Mouse (Mus musculus) intestine, embryonic 16.5 days (tissue): Measurements from ENCODE around the gene Fam53b. TPM values are rescaled to one million over a fixed set of nuclear protein-coding genes. Genes with fewer than 3 reads are reported as not detected.
A peak's percentile ranks its signal among the peaks of the same experiment; 100 is the strongest.

ENCODE experiments used
- ATAC-seq: fragments of 200-750 bp; cut with Nextera tagmentation; 2 replicates; pipeline ENCODE4 v1.8.0; 2017; ENCODE audit warnings: moderate TSS enrichment, moderate library complexity
- H3K27ac ChIP-seq: fragments of 300-500 bp; sonication (generic); 2 replicates; pipeline ENCODE4 v1.5.1; 2014; ENCODE audit warnings: mild to moderate bottlenecking, low read length
- H3K27me3 ChIP-seq: fragments of 300-500 bp; sonication (generic); replicated peaks from 2 replicates; pipeline ENCODE4 v1.6.1; 2014; ENCODE audit warnings: low read length, control low read depth, mixed read lengths; ENCODE audit not compliant: control insufficient read depth, insufficient read depth
- H3K36me3 ChIP-seq: fragments of 300-500 bp; sonication (generic); 2 replicates; pipeline ENCODE4 v1.6.1; 2014; ENCODE audit warnings: low read length, control low read depth; ENCODE audit not compliant: control insufficient read depth, insufficient read depth
- H3K4me1 ChIP-seq: fragments of 300-500 bp; sonication (generic); 2 replicates; pipeline ENCODE4 v1.6.1; 2014; ENCODE audit warnings: low read length, control low read depth, mixed read lengths; ENCODE audit not compliant: control insufficient read depth, insufficient read depth
- H3K4me2 ChIP-seq: fragments of 300-500 bp; sonication (generic); 2 replicates; pipeline ENCODE4 v1.6.1; 2014; ENCODE audit warnings: low read depth, low read length, control low read depth
- H3K4me3 ChIP-seq: fragments of 300-500 bp; sonication (generic); 2 replicates; pipeline ENCODE4 v1.5.1; 2014; ENCODE audit warnings: mild to moderate bottlenecking, low read length
- H3K9ac ChIP-seq: fragments of 300-500 bp; sonication (generic); 2 replicates; pipeline ENCODE4 v1.6.1; 2014; ENCODE audit warnings: low read depth, low read length
- H3K9me3 ChIP-seq: fragments of 300-500 bp; sonication (generic); 2 replicates; pipeline ENCODE4 v1.6.1; 2016; ENCODE audit warnings: low read length, control low read depth; ENCODE audit not compliant: control insufficient read depth
- WGBS: fragments of 180-500 bp; shearing (Covaris S2); extraction: QIAGEN DNeasy Blood & Tissue Kit; methylation state at CpG from one replicate; pipeline ENCODE4 v1.1.7; 2014; 5-methylcytosine and 5-hydroxymethylcytosine counted together
- polyA plus RNA-seq: library from polyadenylated mRNA; unstranded; fragments of >200 nt; fragmentation: Nextera tagmentation; extraction: Ambion mirVana; gene quantifications from 2 replicates; pipeline ENCODE4 v1.2.1, GENCODE M21; 2015

The Fam53b gene
- polyA plus RNA-seq, 1 experiment from 2014 or later: 22.2 TPM

DNA sequence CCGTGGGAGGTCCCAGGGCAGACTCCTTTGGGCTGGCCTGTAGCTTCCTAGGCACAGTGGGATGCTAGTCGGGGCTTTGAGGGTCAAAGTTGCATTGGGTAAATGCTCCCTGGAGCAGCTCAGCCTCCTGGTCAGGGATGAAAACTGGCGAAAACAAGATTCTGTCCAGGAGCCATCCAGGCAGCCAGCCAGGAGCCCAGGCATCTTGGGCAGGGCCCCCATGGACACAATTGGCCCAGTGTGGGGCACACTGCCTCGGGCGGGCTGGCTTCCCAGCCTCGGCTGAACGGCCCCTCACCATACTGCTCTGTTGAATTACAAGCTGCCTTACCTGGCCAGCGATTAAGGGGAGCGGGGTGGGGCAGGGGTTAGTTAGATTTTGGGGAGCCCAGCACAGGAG lies 121.0 kb downstream of the Fam53b start:
- Histone ChIP-seq H3K4me2 (no peak overlapping the region), H3K27me3 (no peaks in the 10 kb centered on the region), H3K4me3 (no peak overlapping the region), H3K4me1 (peaks cover 11% of the 10 kb centered on the region), H3K36me3 (no peaks in the 10 kb centered on the region), H3K27ac (no peak overlapping the region), H3K9ac (no peak overlapping the region), H3K9me3 (no peaks in the 10 kb centered on the region)
- no peak; the same call in 1 of the 2 replicates for ATAC-seq
- 80% methylated on average over 9 of the region's 9 CpGs for WGBS

DNA sequence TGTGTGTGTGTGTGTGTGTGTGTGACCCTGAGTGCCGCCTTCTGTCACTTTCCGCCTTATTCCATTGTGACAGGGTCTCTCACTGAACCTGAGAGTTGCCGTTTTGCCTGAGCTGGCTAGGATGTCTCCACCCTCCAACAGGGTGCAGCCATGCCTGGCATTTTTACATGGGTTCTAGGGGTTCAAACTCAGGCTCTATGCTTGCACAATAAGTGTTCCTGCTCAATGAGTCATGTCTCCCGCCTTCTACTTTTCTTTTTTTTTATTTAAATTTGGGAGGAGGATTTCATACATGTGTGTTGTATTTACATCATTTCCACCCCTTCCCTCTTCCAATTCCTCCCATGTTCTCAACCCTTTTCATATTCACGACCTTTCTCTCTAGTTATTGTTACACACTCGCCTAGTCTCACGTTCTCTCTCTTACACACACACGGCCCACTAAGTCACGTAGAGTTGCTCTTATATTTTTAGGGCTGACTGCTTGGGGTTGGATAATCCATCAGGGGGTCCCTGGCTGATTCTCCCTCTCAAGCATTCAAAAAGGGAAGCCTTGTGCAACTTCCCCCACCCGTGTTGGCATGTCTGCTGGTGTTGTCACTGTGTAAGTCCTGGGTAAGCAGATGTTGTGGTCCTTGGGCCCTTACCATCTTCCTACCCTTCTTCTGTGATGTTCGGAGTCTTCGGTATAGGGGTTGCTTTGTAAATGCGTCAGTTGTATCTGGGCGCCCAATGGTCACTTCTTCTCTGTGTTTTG lies 122.8 kb downstream of the Fam53b start:
- no peaks in the 10 kb centered on the region for H3K27me3 ChIP-seq
- no peaks in the 10 kb centered on the region for H3K36me3 ChIP-seq
- no peaks in the 10 kb centered on the region for H3K9me3 ChIP-seq
- 93% methylated on average over 14 of the region's 14 CpGs for WGBS
- no peak overlapping the region for H3K9ac ChIP-seq
- ATAC-seq: no peak
- H3K4me2 ChIP-seq: no peak overlapping the region
- no peak overlapping the region for H3K4me3 ChIP-seq
- no peak overlapping the region for H3K27ac ChIP-seq
- peaks cover 11% of the 10 kb centered on the region for H3K4me1 ChIP-seq

DNA sequence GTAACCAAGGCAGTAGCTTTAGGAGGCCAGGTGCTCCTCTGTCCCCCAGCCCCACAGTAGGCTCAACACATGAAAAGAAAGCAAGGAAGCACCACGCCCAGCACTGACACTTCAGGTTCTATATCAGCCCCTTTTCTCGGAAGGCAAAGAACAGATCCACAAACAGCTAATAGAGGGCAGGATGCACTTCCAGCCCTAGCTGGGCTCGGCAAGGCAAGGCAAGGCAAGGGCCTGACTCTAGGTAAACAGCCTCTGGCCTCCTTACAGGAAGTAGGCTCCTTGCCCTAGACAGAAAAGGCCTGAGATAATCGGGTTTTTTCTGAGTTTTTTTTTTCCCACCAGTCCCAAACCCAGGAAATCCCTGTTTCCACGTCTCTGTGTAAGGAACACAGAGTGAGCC lies 124.0 kb downstream of the Fam53b start:
- H3K36me3 ChIP-seq: no peaks in the 10 kb centered on the region
- no peaks in the 10 kb centered on the region for H3K9me3 ChIP-seq
- 52% methylated on average over 5 of the region's 5 CpGs for WGBS
- no peak overlapping the region for H3K27ac ChIP-seq
- no peak for ATAC-seq
- H3K9ac ChIP-seq: no peak overlapping the region
- H3K4me2 ChIP-seq: no peak overlapping the region
- H3K27me3 ChIP-seq: no peaks in the 10 kb centered on the region
- no peak overlapping the region for H3K4me3 ChIP-seq
- peaks cover 11% of the 10 kb centered on the region for H3K4me1 ChIP-seq

DNA sequence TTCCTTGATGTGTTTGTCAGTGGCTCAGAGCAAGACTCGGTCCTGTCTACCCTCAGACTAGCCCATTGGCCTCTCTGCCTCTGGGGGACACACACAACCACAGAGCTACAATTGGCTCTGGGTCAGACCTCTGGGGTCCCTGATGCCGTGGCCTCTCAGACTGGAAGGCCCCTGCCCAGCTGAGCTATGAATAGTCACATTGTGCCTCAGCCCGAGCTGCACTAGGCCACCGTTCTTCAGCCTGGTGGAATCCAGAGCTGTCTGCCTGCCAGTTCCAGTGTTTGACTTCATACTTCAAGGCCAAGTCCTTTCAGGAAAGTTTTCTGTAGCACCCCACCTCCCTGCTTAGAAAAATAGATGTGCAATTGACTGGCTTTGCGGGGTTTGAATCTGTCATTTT lies 125.0 kb downstream of the Fam53b start:
- H3K4me2 ChIP-seq: no peak overlapping the region
- no peak overlapping the region for H3K9ac ChIP-seq
- no peak for ATAC-seq
- no peaks in the 10 kb centered on the region for H3K36me3 ChIP-seq
- no peaks in the 10 kb centered on the region for H3K27me3 ChIP-seq
- H3K27ac ChIP-seq: no peak overlapping the region
- H3K9me3 ChIP-seq: no peaks in the 10 kb centered on the region
- H3K4me3 ChIP-seq: no peak overlapping the region
- 55% methylated on average over 5 of the region's 5 CpGs for WGBS
- H3K4me1 ChIP-seq: peaks cover 11% of the 10 kb centered on the region

DNA sequence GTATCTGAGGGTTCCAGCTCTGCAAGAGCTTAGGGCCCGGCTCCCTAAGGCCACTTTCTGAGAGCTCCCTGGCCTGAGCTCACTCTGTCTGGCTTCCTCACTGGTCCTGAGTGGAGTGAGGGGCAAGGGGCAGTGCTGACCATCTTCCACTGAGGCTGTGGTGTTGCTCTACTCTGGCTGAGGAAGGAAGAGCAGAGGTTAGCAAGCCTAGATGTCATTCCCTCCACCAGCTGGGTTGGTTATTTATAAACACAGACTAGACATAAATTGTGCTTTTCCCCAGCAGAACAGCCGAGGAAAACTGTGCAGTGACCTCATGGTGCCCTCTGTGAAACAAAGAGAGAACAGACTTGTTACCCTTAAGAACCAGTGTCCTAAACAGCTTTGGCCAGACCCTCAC lies 125.8 kb downstream of the Fam53b start:
- WGBS: 35% methylated on average over 2 of the region's 2 CpGs
- no peak for ATAC-seq
- Histone ChIP-seq H3K27me3 (no peaks in the 10 kb centered on the region), H3K9ac (0 out of 2 replicates have a peak overlapping the region, but pooled peaks have one; percentile 4), H3K36me3 (no peaks in the 10 kb centered on the region), H3K4me1 (peaks cover 11% of the 10 kb centered on the region), H3K4me2 (no peak overlapping the region), H3K9me3 (no peaks in the 10 kb centered on the region), H3K4me3 (no peak overlapping the region), H3K27ac (0 out of 2 replicates have a peak overlapping the region, but pooled peaks have one; percentile 6)

DNA sequence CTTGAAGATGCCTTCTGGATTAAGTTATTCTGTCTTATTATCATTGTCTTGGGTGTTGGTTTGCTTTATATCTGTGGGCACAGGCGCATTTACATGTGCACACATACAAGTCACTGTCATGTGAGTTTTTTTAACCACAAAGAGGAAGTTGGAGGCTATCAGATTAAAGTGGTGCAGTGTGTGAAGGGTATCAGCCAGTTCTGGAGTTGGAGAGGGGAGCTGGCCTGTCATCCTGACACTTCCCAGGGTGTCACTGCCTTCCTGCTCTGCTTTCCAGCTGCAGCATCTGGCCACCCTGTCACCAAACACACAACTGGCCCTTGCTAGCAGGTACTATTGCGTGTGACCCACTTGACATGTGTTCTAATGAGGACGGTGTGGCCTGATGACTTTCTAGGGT lies 127.2 kb downstream of the Fam53b start:
- no peaks in the 10 kb centered on the region for H3K9me3 ChIP-seq
- H3K4me2 ChIP-seq: no peak overlapping the region
- H3K36me3 ChIP-seq: no peaks in the 10 kb centered on the region
- H3K27me3 ChIP-seq: no peaks in the 10 kb centered on the region
- no peak overlapping the region for H3K4me3 ChIP-seq
- H3K27ac ChIP-seq: no peak overlapping the region
- no peak overlapping the region for H3K9ac ChIP-seq
- WGBS: 86% methylated on average over 3 of the region's 3 CpGs
- H3K4me1 ChIP-seq: peaks cover 11% of the 10 kb centered on the region
- no peak for ATAC-seq

DNA sequence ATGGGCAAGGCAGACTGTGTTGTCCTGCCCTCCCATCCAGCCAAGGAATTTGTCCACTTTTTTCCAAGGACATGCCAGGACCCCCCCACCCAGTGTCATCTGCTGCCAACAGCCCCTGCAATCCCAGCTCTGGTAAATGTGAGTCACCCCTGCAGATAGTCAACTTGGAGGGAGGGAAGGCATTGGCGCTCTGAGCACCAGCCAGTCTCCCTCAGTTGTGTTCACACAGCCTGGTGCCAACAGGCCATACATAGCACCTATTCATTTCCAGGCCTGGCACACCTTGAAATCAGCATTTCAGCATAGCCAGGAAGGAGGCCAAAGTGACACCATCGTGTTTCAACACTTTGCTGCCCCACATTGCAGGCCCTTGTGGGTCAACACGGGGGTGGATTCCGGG lies 129.8 kb downstream of the Fam53b start:
- no peaks in the 10 kb centered on the region for H3K9me3 ChIP-seq
- 89% methylated on average over 4 of the region's 4 CpGs for WGBS
- H3K27me3 ChIP-seq: no peaks in the 10 kb centered on the region
- H3K4me3 ChIP-seq: no peak overlapping the region
- no peak for ATAC-seq
- H3K27ac ChIP-seq: no peak overlapping the region
- no peaks in the 10 kb centered on the region for H3K36me3 ChIP-seq
- H3K4me1 ChIP-seq: peaks cover 8% of the 10 kb centered on the region
- no peak overlapping the region for H3K9ac ChIP-seq
- no peak overlapping the region for H3K4me2 ChIP-seq

DNA sequence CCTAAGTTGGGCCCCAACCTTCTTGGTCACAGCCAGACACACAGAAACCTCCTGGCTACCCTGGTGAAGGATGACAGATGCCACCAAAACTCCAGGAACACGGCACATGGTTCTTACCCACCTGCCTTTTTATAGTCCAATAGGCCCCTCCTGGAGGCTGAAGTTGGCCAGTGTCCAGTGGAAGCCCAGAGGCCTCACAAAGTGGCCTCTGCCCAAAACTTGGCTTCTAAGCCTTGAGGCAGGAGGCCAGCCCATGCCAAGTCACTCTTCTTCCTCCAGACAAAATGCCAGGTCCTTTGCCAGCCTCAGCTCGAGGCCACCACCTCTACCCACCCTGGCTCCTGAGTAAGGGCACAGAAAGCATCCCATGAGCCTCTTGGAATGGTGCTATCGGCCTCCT lies 130.8 kb downstream of the Fam53b start:
- H3K27me3 ChIP-seq: no peaks in the 10 kb centered on the region

DNA sequence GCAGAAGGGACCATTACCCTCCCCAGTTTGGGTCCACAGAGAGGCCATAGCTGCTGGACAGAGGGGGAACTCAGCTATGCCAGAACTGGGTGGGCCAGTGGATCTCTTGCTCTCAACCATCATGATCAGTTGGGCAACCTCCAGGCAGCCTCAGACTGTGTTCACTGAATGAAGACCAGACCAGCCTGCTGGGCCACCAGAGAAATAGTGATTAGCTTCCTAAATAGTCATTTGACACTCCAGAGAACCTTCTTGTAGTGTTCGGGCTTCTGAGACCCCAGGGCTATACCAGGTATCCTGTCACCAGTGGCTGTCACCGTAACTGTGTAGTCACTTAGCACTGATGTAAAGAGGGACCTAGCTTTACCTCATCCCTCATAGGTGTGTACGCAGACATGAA lies 131.3 kb downstream of the Fam53b start:
- Histone ChIP-seq H3K9ac (no peak overlapping the region), H3K27me3 (no peaks in the 10 kb centered on the region), H3K36me3 (no peaks in the 10 kb centered on the region), H3K9me3 (no peaks in the 10 kb centered on the region), H3K27ac (no peak overlapping the region), H3K4me3 (no peak overlapping the region), H3K4me2 (no peak overlapping the region), H3K4me1 (no peaks in the 10 kb centered on the region)
- no peak for ATAC-seq
- WGBS: 92% methylated on average over 3 of the region's 3 CpGs

More for the DNA sequence above, 130.8 kb downstream of the Fam53b start:
- 74% methylated on average over 3 of the region's 3 CpGs for WGBS
- no peak for ATAC-seq
- Histone ChIP-seq H3K9ac (no peak overlapping the region), H3K36me3 (no peaks in the 10 kb centered on the region), H3K4me2 (no peak overlapping the region), H3K4me3 (no peak overlapping the region), H3K27ac (no peak overlapping the region), H3K9me3 (no peaks in the 10 kb centered on the region), H3K4me1 (peaks cover 2% of the 10 kb centered on the region; the same call in 1 of the 2 replicates)

DNA sequence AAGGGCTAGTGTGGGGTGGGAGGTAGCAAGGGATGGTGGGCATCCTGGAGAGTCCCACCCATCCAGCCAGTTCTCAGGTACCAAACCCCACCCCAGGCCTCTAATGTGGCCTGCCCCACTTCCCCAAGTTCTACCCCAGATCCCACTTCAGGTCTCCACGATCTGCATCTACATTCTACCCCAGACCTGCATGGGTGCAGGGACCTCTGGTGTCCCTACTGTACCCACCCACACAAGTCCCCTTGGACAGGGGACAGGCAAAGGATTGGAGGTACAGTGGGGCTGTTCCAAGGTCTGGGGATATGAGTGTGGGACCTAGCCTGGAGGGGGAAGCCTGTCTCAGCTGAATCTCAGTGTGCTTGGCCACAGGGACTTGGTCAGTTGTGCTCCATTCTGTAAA lies 131.9 kb downstream of the Fam53b start:
- H3K4me1 ChIP-seq: no peaks in the 10 kb centered on the region

More for the DNA sequence above, 131.9 kb downstream of the Fam53b start:
- Histone ChIP-seq H3K9me3 (no peaks in the 10 kb centered on the region), H3K27ac (no peak overlapping the region), H3K4me2 (no peak overlapping the region), H3K9ac (no peak overlapping the region), H3K36me3 (no peaks in the 10 kb centered on the region), H3K27me3 (no peaks in the 10 kb centered on the region), H3K4me3 (no peak overlapping the region)
- no peak for ATAC-seq
- 76% methylated on average over 1 of the region's 1 CpGs for WGBS
